Mouse (Mus musculus) hindbrain, embryonic 11.5 days (tissue): ENCODE results near the gene Wnt5b. TPM values are rescaled to one million over a fixed set of nuclear protein-coding genes. Genes with fewer than 3 reads are reported as not detected.
A peak's percentile ranks its signal among the peaks of the same experiment; 100 is the strongest.

Source experiments
- ATAC-seq: fragments of 200-750 bp; cut with Nextera tagmentation; 2 replicates; pipeline ENCODE4 v1.8.0; 2017; ENCODE audit warnings: mild to moderate bottlenecking, moderate TSS enrichment, moderate library complexity; ENCODE audit not compliant: low FRiP score
- DNase-seq: peaks from one replicate; pipeline ENCODE4 v3.0.0-alpha.2; 2015; ENCODE audit warnings: low spot score
- H3K27ac ChIP-seq: fragments of 300-500 bp; sonication (generic); 2 replicates; pipeline ENCODE4 v1.5.1; 2014; ENCODE audit warnings: mild to moderate bottlenecking, low read depth, low read length
- H3K27me3 ChIP-seq: fragments of 300-500 bp; sonication (generic); 2 replicates; pipeline ENCODE4 v1.6.1; 2014; ENCODE audit warnings: mild to moderate bottlenecking, low read length, moderate library complexity, mixed read lengths; ENCODE audit not compliant: control insufficient read depth, insufficient read depth
- H3K36me3 ChIP-seq: fragments of 300-500 bp; sonication (generic); 2 replicates; pipeline ENCODE4 v1.6.1; 2014; ENCODE audit warnings: mild to moderate bottlenecking, low read length, moderate library complexity, mixed read lengths; ENCODE audit not compliant: control insufficient read depth, insufficient read depth
- H3K4me1 ChIP-seq: fragments of 300-500 bp; sonication (generic); replicated peaks from 2 replicates; pipeline ENCODE4 v1.6.1; 2014; ENCODE audit warnings: low read length, mixed read lengths; ENCODE audit not compliant: control insufficient read depth, insufficient read depth
- H3K4me2 ChIP-seq: fragments of 300-500 bp; sonication (generic); replicated peaks from 2 replicates; pipeline ENCODE4 v1.6.1; 2014; ENCODE audit warnings: mild to moderate bottlenecking, low read depth, low read length
- H3K4me3 ChIP-seq: fragments of 300-500 bp; sonication (generic); 2 replicates; pipeline ENCODE4 v1.5.1; 2014; ENCODE audit warnings: low read depth, low read length
- H3K9ac ChIP-seq: fragments of 300-500 bp; sonication (generic); 2 replicates; pipeline ENCODE4 v1.6.1; 2014; ENCODE audit warnings: low read depth, low read length
- H3K9me3 ChIP-seq: fragments of 300-500 bp; sonication (generic); 2 replicates; pipeline ENCODE4 v1.6.1; 2016; ENCODE audit warnings: low read length; ENCODE audit not compliant: control insufficient read depth
- WGBS: fragments of 180-500 bp; shearing (Covaris S2); extraction: QIAGEN DNeasy Blood & Tissue Kit; methylation state at CpG from one replicate; pipeline ENCODE4 v1.1.7; 2014; 5-methylcytosine and 5-hydroxymethylcytosine counted together
- polyA plus RNA-seq: library from polyadenylated mRNA; unstranded; fragments of >200 nt; fragmentation: Nextera tagmentation; extraction: Ambion mirVana; gene quantifications from 2 replicates; pipeline ENCODE4 v1.2.1, GENCODE M21; 2014

The Wnt5b gene
- polyA plus RNA-seq, 1 experiment from 2014 or later, result 5.8 TPM

DNA sequence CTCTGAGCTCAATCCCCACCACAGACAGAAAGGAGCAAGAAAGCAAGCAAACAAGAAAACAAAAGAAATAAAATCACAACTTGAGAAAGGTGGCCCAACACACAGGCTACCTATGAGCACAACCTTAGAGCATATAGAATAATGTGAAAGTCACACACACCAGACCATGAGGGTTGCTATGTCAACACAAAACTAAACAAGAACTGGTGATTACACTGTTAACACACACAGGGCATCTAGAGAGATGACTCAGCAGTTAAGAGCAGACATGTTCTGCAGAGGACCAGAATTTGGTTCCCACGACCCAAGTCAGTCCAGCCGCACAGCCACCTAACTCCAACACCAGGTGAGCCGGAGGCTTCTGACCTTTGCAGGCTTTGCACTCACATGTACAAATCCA is 141.2 kb downstream of the Wnt5b start:
- DNase-seq, result no peak
- Histone ChIP-seq H3K9me3 (no peaks in the 10 kb centered on the region), H3K36me3 (no peaks in the 10 kb centered on the region), H3K4me3 (no peak overlapping the region), H3K9ac (no peak overlapping the region), H3K27me3 (no peaks in the 10 kb centered on the region), H3K4me2 (no peak overlapping the region), H3K27ac (no peak overlapping the region), H3K4me1 (no peaks in the 10 kb centered on the region)
- 85% methylated on average over 3 of the region's 3 CpGs for WGBS
- no peak for ATAC-seq

DNA sequence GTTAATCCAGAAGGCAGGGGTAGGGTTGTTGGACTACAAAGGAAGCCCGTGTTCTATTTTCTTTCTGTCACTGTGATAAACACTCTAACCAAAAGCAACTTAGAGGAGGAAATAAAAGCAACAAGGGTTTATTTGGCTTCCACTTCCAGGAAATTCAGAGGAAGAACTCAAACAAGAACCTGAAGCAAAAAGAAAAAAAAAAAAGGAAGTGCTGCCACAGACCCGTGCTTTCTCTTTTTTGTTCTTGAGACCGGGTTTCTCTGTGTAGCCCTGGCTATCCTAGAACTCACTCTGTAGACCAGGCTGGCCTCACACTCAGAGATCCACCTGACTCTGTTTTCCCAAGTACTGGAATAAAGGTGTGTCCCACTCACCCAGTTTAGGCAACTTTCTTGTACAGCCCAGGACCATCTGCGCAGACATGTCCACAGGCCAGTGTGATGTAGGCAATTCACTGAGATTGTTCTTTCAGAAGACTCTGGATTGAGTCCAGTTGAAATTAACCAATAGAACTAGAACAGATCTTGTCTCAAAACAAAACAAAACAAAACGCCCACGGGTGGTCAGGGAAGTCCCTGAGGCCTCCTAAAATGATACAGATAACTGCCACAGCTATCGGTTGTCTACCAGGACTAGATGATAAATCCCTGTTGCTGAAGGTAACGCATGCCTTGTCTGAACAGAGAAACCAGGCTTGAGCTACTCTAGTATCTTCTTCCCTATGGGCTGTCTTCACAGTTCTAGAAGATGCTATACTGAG is 142.4 kb downstream of the Wnt5b start:
- WGBS, result 93% methylated on average over 8 of the region's 8 CpGs
- ATAC-seq, result no peak

DNA sequence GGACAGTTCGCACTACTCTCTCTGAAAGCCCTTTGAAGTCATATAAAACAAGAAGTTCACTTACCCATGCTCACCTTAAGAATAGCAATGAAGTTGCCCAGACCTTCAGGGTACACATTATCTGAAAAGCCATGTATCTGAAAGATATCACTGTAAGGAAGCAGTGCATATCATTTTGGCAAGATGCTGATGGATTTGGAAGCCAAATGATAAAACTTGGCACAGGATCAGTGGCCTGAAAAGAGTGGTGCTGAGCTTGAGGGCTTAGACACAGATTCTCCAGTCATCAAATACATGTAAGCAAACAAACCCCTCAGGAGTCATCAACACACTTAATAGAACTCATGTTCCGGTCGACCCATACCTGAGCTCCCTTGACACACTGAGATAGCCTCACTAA is 143.5 kb downstream of the Wnt5b start:
- H3K4me2 ChIP-seq, result no peak overlapping the region
- H3K4me3 ChIP-seq, result no peak overlapping the region
- ATAC-seq (no peak), DNase-seq (no peak)
- WGBS, result 92% methylated on average over 3 of the region's 3 CpGs
- H3K27ac ChIP-seq, result no peak overlapping the region
- H3K36me3 ChIP-seq, result no peaks in the 10 kb centered on the region
- no peaks in the 10 kb centered on the region for H3K4me1 ChIP-seq
- no peaks in the 10 kb centered on the region for H3K9me3 ChIP-seq
- no peaks in the 10 kb centered on the region for H3K27me3 ChIP-seq
- no peak overlapping the region for H3K9ac ChIP-seq

More for the DNA sequence above, 142.4 kb downstream of the Wnt5b start:
- H3K9me3 ChIP-seq, result no peaks in the 10 kb centered on the region
- H3K27me3 ChIP-seq, result no peaks in the 10 kb centered on the region
- H3K9ac ChIP-seq, result no peak overlapping the region
- no peak overlapping the region for H3K4me3 ChIP-seq
- H3K4me2 ChIP-seq, result no peak overlapping the region
- H3K27ac ChIP-seq, result no peak overlapping the region
- DNase-seq, result no peak
- H3K4me1 ChIP-seq, result no peaks in the 10 kb centered on the region
- no peaks in the 10 kb centered on the region for H3K36me3 ChIP-seq

DNA sequence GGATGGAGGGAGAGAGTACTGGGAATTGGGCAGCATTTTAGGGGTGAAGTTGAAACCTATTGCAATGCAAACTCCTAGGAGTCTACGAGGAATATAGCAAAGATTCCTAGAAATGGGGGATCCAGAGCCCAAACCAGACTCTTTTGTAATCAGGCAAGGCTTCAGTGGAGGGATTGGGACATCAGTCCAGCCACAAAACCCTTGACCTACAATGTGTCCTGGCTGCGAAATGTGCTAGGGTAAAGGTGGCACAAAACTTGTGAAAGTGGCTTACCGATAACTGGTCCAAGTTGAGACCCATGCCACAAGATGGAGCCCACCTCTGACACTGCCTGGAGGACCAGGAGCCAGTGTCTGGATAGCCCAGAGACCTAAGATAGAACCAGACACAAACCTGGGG is 144.8 kb downstream of the Wnt5b start:
- 92% methylated on average over 3 of the region's 3 CpGs for WGBS
- H3K27me3 ChIP-seq, result no peaks in the 10 kb centered on the region
- H3K27ac ChIP-seq, result no peak overlapping the region
- ATAC-seq (no peak), DNase-seq (no peak)
- H3K4me3 ChIP-seq, result no peak overlapping the region
- H3K36me3 ChIP-seq, result no peaks in the 10 kb centered on the region
- no peaks in the 10 kb centered on the region for H3K4me1 ChIP-seq
- no peak overlapping the region for H3K4me2 ChIP-seq
- H3K9ac ChIP-seq, result no peak overlapping the region
- no peaks in the 10 kb centered on the region for H3K9me3 ChIP-seq

DNA sequence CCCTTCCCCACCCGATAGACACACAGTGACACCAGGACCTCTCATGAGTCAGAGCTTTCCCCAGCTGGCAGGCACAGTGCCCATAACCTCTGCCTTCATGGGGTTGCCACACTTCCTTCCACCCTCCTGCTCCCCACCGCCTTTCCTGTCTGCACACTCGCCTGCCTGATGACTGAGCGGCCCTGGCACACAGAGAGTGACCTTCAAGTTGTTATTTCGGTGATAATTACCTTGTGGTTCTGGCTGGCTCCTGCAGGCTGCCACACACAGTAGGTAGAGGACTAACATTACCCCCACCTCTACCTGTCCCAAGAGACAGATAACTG is 147.9 kb downstream of the Wnt5b start:
- no peaks in the 10 kb centered on the region for H3K27me3 ChIP-seq
- no peak for ATAC-seq
- no peaks in the 10 kb centered on the region for H3K36me3 ChIP-seq
- WGBS, result 78% methylated on average over 5 of the region's 5 CpGs
- no peak overlapping the region for H3K4me3 ChIP-seq
- no peak for DNase-seq
- no peak overlapping the region for H3K9ac ChIP-seq
- no peaks in the 10 kb centered on the region for H3K4me1 ChIP-seq
- H3K9me3 ChIP-seq, result no peaks in the 10 kb centered on the region
- no peak overlapping the region for H3K27ac ChIP-seq
- H3K4me2 ChIP-seq, result no peak overlapping the region

DNA sequence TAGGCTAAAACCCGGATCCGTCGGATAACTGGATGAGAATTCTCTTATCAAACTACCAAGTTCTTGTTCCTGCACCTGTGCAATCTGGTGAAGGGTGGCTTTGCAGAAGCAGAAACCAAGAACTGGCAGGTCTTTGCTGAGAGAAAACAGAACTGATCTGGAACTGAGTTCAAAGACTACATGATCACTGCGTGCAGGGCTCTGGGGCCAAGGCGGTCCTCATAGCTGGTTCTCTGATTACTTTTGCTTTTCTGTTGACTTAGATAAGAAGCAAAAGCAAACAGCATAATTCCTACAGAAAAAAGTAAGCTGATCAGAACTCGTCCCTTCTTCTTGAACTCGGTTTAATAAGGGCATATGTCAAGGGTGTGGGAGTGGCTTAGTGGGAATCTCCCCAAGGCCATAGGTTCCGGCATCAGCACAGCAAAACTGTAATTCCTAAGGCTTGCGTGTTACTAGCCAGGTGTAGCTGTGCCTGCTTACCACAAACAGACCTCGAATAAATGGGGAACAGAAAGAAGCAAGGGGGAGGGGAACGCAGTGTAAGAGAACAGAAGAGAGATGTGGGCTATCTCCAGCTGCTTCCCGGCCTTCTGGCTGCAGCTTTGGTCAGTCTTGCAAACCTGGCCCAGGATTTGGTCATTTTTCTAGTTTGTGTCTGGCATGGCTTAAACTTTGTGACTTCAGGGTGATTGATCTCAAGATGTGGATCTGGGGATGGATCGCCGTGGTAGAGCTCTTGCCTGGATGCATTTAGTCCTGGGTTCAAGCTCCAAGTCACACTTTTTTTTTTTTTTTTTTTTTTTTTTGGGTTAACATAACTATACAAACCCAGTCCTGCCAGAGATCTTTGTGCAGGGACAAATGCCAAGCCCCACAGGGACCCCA is 148.5 kb downstream of the Wnt5b start:
- no peak overlapping the region for H3K9ac ChIP-seq
- no peak overlapping the region for H3K4me3 ChIP-seq
- no peak for ATAC-seq
- WGBS, result 87% methylated on average over 14 of the region's 14 CpGs
- no peaks in the 10 kb centered on the region for H3K36me3 ChIP-seq
- no peaks in the 10 kb centered on the region for H3K4me1 ChIP-seq
- no peak overlapping the region for H3K27ac ChIP-seq
- DNase-seq, result no peak
- H3K4me2 ChIP-seq, result no peak overlapping the region
- H3K27me3 ChIP-seq, result no peaks in the 10 kb centered on the region
- H3K9me3 ChIP-seq, result no peaks in the 10 kb centered on the region

DNA sequence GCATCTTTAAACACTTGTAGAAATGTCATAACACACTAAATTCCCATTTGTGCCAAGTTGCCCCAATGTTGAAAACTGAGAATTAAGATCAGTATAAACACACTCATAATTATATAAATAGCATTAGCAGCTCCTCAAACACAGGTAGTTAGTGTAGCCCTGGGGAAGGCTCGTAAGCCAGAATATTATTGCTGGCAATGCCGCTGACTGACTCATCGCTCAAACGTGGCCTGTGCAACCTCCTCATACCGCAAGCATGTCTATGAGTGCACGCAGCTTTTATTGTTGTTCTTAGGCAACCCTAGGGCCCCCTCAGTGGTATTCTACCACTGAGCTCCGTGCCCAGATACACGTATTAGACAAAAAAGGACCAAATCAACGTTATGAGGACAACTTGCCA is 151.3 kb downstream of the Wnt5b start:
- Histone ChIP-seq H3K4me3 (no peak overlapping the region), H3K4me1 (no peaks in the 10 kb centered on the region), H3K9me3 (no peaks in the 10 kb centered on the region), H3K27ac (no peak overlapping the region), H3K4me2 (no peak overlapping the region), H3K36me3 (no peaks in the 10 kb centered on the region), H3K9ac (no peak overlapping the region), H3K27me3 (no peaks in the 10 kb centered on the region)
- DNase-seq (no peak), ATAC-seq (no peak)
- WGBS, result 88% methylated on average over 9 of the region's 9 CpGs

DNA sequence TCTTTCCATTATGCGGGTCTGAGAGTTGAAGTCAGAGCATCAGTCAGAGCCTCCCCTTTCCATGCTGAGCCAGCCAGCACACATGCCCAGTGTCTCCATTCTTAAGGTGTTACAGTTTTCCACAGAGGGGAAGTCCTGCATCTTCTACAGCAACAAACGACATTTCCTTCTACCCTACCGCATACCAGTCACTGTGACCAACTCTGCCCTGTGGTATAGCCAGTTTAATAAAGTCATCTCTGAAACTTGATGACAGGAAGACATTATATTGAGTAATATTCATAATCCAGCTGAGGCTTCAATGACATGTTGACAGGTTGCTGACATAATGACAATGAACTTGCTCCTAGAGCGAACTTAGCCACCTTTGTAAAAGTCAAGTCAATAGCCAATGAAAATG is 153.4 kb downstream of the Wnt5b start:
- Histone ChIP-seq H3K4me3 (no peak overlapping the region), H3K36me3 (no peaks in the 10 kb centered on the region), H3K9me3 (no peaks in the 10 kb centered on the region), H3K9ac (no peak overlapping the region), H3K27ac (no peak overlapping the region), H3K4me1 (no peaks in the 10 kb centered on the region), H3K27me3 (no peaks in the 10 kb centered on the region), H3K4me2 (no peak overlapping the region)
- ATAC-seq (no peak), DNase-seq (no peak)
- WGBS, result 95% methylated on average over 4 of the region's 4 CpGs

DNA sequence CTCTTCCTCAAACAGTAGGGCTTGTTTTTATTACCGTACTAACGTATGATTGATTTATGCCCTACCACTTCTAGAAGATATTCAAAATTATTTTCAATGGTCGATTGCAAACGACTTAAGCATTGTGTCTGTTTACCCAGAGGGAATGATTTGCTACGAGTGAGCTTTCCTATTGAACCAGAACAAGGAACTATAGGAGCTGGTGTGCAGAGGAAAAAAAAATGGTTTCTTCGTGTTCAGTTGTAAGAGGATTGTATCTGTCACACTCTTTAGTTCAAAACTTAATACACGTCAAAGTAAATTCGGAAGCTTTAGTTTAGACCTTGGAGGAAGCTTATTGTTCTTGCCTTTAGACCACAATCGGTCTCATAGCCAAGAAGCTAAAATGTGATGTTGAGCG is 155.1 kb downstream of the Wnt5b start:
- H3K4me2 ChIP-seq, result peak overlapping the region; percentile 46
- ATAC-seq (peak; percentile 21; the same call in 1 of the 2 replicates), DNase-seq (peak; percentile 37)
- H3K4me1 ChIP-seq, result no peaks in the 10 kb centered on the region
- 31% methylated on average over 10 of the region's 10 CpGs for WGBS
- peak overlapping the region; percentile 77 for H3K4me3 ChIP-seq
- H3K9me3 ChIP-seq, result no peaks in the 10 kb centered on the region
- no peaks in the 10 kb centered on the region for H3K36me3 ChIP-seq
- no peaks in the 10 kb centered on the region for H3K27me3 ChIP-seq
- H3K27ac ChIP-seq, result peak overlapping the region; percentile 93
- peak overlapping the region; percentile 56 for H3K9ac ChIP-seq
